Mouse (Mus musculus): ENCODE measurements at regions not wholly inside any gene's neighbourhood (a gene's known extent, or its start where the extent isn't known, plus 50 kb on each side); places are given as distances from the start of the nearest gene placed in this dataset.

DNA sequence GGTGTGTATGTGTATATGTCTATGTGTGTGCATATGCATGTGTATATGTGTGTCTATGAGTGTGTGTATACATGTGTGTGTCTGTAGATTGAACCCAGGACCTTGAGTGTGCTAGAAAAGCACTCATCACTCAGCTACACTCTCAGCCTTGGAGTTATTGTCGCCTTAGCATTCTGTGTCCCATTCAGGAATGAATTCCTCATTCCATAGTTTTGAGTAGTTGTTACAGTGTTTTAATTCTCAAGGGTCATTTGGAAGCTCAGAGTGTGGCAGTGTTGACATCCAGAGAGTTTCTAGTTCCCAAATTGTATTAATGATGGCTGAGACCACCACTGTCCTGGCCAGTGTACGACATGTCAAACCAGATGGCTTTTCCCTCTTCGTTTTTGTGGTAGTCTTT lies 53.4 kb upstream of the Gm9887 start:
- H3K4me3 ChIP-seq (ENCODE audit: insufficient read depth, poor library complexity, severe bottlenecking), result no peak overlapping the region
- H3K79me3 ChIP-seq (ENCODE audit: low read depth), result no peaks in the 10 kb centered on the region
- H3K27me3 ChIP-seq (ENCODE audit: control insufficient read depth, insufficient read depth, insufficient read length), result no peaks in the 10 kb centered on the region
- no peaks in the 10 kb centered on the region for H3K79me2 ChIP-seq (ENCODE audit: control insufficient read depth, insufficient read depth)
- TF ChIP-seq MYOD1 (IDR thresholded peaks at IDR 0.05; ENCODE audit: control insufficient read depth, insufficient read length, low read depth) (no peak), MAX (IDR thresholded peaks at IDR 0.05) (no peak), FOSL1 (IDR thresholded peaks at IDR 0.05; ENCODE audit: insufficient read depth, low read length, poor library complexity, severe bottlenecking) (no peak), CTCF (IDR thresholded peaks at IDR 0.05; ENCODE audit: control insufficient read depth, insufficient read depth, insufficient read length) (no peak), CEBPB (IDR thresholded peaks at IDR 0.05; ENCODE audit: low read depth) (no peak), USF1 (IDR thresholded peaks at IDR 0.05; ENCODE audit: low read depth) (no peak), MYOG (IDR thresholded peaks at IDR 0.05; ENCODE audit: control insufficient read depth, extremely low read depth, insufficient read length) (no peak)
- H3ac ChIP-seq (ENCODE audit: control insufficient read depth, insufficient read length, low read depth), result no peak overlapping the region
- H3K36me3 ChIP-seq (ENCODE audit: control insufficient read depth, insufficient read depth), result no peaks in the 10 kb centered on the region

DNA sequence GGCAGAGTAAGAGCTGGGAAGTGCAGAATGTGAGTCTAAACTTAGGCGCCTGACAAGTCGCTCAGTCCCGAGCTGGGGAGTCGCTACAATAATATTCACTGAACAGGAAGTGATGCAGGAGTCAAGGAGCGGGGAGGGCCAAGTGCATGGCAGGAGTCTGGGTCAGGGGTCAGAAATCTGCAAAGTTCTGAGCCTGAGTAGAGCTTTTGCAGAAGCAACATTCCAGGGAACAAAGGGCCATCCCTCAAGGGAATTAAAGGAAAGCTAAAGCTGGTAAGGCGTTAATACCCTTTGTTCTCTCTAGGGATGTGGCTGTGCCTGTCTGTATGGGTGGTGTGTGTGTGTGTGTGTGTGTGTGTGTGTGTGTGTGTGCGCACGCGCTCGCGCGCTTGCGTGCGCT lies 52.7 kb upstream of the Gm9887 start:
- TF ChIP-seq MYOG (IDR thresholded peaks at IDR 0.05; ENCODE audit: control insufficient read depth, extremely low read depth, insufficient read length) (no peak), CTCF (IDR thresholded peaks at IDR 0.05; ENCODE audit: control insufficient read depth, insufficient read depth, insufficient read length) (no peak), MYOD1 (IDR thresholded peaks at IDR 0.05; ENCODE audit: control insufficient read depth, insufficient read length, low read depth) (no peak), USF1 (IDR thresholded peaks at IDR 0.05; ENCODE audit: low read depth) (no peak)
- Histone ChIP-seq H3K36me3 (ENCODE audit: control insufficient read depth, insufficient read depth) (no peaks in the 10 kb centered on the region), H3K79me2 (ENCODE audit: control insufficient read depth, insufficient read depth) (no peaks in the 10 kb centered on the region), H3K4me3 (ENCODE audit: insufficient read depth, poor library complexity, severe bottlenecking) (no peak overlapping the region), H3K27me3 (ENCODE audit: control insufficient read depth, insufficient read depth, insufficient read length) (no peaks in the 10 kb centered on the region), H3ac (ENCODE audit: control insufficient read depth, insufficient read length, low read depth) (no peak overlapping the region), H3K79me3 (ENCODE audit: low read depth) (no peaks in the 10 kb centered on the region)

Measured in C2C12 (cell line).